Mouse (Mus musculus): ENCODE measurements around the gene Lhx6. TPM values are rescaled to one million over a fixed set of nuclear protein-coding genes. Genes with fewer than 3 reads are reported as not detected.

Lhx6 gene
- polyA plus RNA-seq, 1 experiment from 2014 or later = 0.73 TPM

DNA sequence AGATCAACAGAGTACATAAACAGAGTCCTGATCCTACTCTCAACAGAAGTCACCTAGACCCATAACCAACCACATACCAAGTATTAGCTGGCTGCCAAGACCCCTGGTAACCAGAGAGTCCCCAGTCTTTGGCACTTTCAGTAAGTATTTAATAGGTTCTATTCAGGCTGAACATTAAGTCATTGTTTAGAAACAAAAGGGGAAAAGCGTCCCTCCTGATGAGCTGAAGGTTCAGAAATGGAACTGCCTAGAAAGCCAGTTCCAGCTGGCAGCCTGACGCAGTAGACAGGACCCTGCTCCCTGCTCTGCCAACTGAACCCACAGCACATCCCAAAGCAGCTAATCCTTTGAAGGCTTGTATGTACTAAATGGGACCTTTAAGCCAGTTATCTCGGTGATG lies 16.0 kb downstream of the Lhx6 start:
- Histone ChIP-seq H3K36me3 (no peaks in the 10 kb centered on the region), H3K9ac (no peak overlapping the region), H3K27ac (no peak overlapping the region), H3K4me2 (no peak overlapping the region), H3K27me3 (peaks cover 93% of the 10 kb centered on the region), H3K9me3 (no peaks in the 10 kb centered on the region), H3K4me1 (replicated peaks) (peaks cover 18% of the 10 kb centered on the region), H3K4me3 (no peak overlapping the region)
- ATAC-seq (ENCODE audit: low FRiP score) = no peak
- 42% methylated on average over 3 of the region's 3 CpGs for WGBS

DNA sequence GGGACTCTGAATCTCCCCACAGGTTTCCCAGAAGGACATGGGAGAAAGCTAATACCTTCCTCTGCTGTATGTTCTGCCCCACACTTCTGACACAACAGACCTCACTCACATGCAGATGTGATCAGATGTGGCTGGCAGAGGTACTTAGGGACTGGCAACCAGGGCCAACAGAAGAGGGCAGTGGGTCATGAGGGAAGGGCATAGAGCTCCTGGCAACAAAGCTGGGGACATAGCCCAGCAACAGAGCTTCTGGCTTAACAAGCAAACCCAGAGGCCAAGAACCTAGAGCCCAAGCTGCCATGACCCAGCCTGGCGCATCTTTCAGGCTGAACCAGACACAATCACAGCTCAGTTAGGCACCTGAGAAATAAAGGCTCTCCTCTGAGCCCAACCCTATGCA lies 20.2 kb downstream of the Lhx6 start:
- Histone ChIP-seq H3K9me3 (no peaks in the 10 kb centered on the region), H3K4me3 (no peak overlapping the region), H3K4me1 (replicated peaks) (no peaks in the 10 kb centered on the region), H3K27ac (no peak overlapping the region), H3K9ac (no peak overlapping the region), H3K4me2 (no peak overlapping the region), H3K27me3 (peaks cover 59% of the 10 kb centered on the region), H3K36me3 (no peaks in the 10 kb centered on the region)
- WGBS = 70% methylated on average over 1 of the region's 1 CpGs
- no peak for ATAC-seq (ENCODE audit: low FRiP score)

DNA sequence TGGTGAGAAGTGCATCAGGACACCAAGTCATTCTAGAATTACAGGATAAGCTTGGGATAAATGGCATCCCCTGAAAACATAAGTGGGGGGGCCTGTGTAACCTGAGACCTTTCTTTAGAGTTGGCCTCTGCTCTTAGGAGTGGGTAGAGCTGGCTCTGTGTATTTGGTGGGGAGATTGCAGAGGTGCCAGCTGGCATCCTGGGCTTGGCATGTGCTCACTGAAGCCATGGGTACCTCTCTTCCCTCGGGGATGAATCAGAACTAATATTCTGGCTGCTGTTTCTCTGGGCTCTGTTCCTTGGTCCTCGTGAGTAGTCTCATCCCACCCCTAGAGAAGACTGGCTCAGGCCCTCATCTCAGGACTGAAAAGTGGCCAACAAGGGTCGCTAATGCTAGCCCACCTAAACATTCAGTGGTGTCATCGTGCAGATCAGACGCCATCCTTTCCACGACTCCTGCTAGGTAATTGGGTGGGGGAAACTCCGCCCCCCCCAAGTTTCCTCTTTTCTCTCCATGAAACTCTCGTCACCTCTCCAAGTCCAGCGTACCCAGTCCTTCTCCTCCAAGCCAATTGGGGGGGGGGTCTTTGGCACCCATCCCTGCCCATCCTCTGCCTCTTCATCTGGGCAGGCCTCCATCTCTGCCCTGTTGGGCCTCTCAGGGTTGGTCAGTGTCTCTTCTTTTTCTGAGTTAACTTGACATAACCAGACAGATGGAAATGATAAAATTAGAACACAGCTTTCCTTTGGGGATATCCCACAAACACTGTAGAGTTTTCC lies 22.2 kb downstream of the Lhx6 start:
- no peak for ATAC-seq (ENCODE audit: low FRiP score)
- no peaks in the 10 kb centered on the region for H3K36me3 ChIP-seq
- 90% methylated on average over 9 of the region's 9 CpGs for WGBS
- H3K27me3 ChIP-seq = peaks cover 43% of the 10 kb centered on the region
- H3K4me3 ChIP-seq = no peak overlapping the region
- no peak overlapping the region for H3K27ac ChIP-seq
- H3K4me2 ChIP-seq = no peak overlapping the region
- H3K9ac ChIP-seq = no peak overlapping the region
- no peaks in the 10 kb centered on the region for H3K4me1 ChIP-seq (replicated peaks)
- no peaks in the 10 kb centered on the region for H3K9me3 ChIP-seq

DNA sequence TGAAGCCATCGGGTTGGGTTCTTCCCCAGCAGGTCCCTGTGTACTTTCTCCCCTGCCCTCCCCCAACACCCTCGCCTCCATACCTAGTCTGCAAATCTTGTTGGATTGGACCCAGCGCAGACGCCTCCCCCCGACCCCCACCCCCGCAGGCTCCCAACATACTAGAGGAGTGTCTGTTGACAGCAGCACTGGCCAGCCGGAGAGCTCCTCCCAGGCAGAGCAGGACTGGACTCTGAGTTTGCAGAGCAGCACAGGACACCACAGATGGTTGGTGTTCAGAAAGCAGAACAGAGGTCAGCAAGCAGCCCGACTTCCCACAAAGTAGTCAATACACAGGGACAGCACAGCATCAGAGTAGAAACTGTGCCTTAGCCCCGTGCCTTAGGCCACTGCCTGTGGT lies 23.8 kb downstream of the Lhx6 start:
- no peak overlapping the region for H3K27ac ChIP-seq
- H3K4me1 ChIP-seq (replicated peaks) = peaks cover 12% of the 10 kb centered on the region
- ATAC-seq (ENCODE audit: low FRiP score) = no peak
- H3K9me3 ChIP-seq = no peaks in the 10 kb centered on the region
- 47% methylated on average over 9 of the region's 9 CpGs for WGBS
- H3K27me3 ChIP-seq = peaks cover 28% of the 10 kb centered on the region
- H3K4me2 ChIP-seq = no peak overlapping the region
- H3K4me3 ChIP-seq = no peak overlapping the region
- no peaks in the 10 kb centered on the region for H3K36me3 ChIP-seq
- H3K9ac ChIP-seq = no peak overlapping the region

DNA sequence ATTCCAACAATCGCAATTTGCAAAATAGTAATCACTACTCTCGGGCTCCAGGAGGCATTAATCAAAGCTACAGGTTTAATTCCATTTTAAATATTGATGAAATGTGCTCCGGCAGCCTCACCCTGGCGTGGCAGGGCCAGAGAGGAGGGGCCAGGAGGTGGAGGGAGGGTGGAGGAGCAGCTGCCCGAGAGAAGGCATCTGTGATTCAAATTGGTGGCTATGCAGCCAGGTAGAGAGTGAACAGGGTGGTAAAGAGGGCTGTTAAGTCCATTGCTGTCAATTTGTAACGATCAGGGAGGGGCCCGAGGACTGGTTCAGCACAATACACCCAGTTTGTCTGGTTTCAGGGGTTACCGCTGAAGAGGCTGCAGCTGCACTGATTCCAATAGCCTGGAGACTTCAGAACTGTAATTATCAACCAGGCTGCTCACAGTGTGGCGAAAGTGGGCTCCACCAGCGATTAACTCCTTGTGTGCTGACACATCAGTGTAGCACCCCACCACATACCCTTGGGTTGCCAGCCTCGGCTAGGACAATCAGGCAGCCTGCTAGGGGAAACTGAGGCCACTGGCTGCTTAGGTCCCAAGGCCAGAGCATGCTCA lies 27.9 kb downstream of the Lhx6 start:
- H3K4me1 ChIP-seq (replicated peaks) = peaks cover 12% of the 10 kb centered on the region
- H3K27ac ChIP-seq = no peak overlapping the region
- H3K36me3 ChIP-seq = no peaks in the 10 kb centered on the region
- peak; percentile 72 for ATAC-seq (ENCODE audit: low FRiP score)
- H3K4me2 ChIP-seq = peak overlapping the region; percentile 52
- H3K4me3 ChIP-seq = peak overlapping the region; percentile 14
- H3K9ac ChIP-seq = peak overlapping the region; percentile 60
- 0 out of 2 replicates have a peak, but pooled peaks cover 8% of the 10 kb centered on the region for H3K27me3 ChIP-seq
- no peaks in the 10 kb centered on the region for H3K9me3 ChIP-seq
- WGBS = 21% methylated on average over 11 of the region's 11 CpGs

DNA sequence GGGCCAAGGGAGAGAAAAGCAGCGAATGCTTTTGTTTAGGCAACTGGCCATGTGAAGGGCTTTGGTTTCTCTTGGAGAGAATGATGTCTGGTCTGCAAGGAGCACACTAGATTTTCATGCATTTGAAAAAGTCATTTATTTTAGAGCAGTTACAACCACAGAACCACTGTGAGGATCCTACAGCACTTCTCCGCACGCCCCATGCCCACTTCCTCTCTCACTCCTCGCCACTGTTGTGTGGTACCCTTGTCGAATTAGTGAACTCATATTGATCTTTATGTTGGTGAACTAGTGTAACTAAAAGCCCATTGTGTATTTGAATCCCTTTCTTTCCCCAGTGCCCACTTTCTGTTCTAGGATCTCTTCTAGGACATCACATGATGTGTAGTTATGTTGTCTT lies 30.0 kb downstream of the Lhx6 start:
- Histone ChIP-seq H3K9me3 (no peaks in the 10 kb centered on the region), H3K4me3 (no peak overlapping the region), H3K27me3 (0 out of 2 replicates have a peak, but pooled peaks cover 5% of the 10 kb centered on the region), H3K4me1 (replicated peaks) (peaks cover 12% of the 10 kb centered on the region), H3K36me3 (no peaks in the 10 kb centered on the region), H3K27ac (no peak overlapping the region), H3K9ac (no peak overlapping the region), H3K4me2 (no peak overlapping the region)
- no peak for ATAC-seq (ENCODE audit: low FRiP score)
- 87% methylated on average over 5 of the region's 5 CpGs for WGBS

DNA sequence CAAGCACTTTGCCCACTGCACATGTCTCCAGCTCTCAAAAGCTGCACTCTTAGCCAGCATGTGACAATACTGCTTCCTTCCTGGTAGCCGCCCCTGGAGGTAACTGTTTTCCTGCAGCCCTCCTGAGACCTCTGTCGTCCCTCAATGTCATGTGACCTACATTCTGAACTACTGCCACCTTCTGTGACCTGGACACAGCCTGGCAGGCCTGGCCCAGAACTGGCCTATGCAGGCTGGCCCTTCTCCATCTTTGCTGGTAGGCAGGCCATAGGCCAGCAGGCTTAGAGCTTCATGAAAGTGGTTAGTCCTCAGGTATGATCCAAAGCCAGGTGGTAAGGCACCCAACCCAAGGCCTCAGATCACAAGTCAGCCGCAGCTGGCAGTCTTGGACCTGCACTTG lies 31.4 kb downstream of the Lhx6 start:
- H3K27ac ChIP-seq = no peak overlapping the region
- no peak overlapping the region for H3K9ac ChIP-seq
- no peak overlapping the region for H3K4me2 ChIP-seq
- WGBS = 64% methylated on average over 3 of the region's 3 CpGs
- no peak overlapping the region for H3K4me3 ChIP-seq
- peaks cover 12% of the 10 kb centered on the region for H3K4me1 ChIP-seq (replicated peaks)
- no peak for ATAC-seq (ENCODE audit: low FRiP score)
- H3K27me3 ChIP-seq = no peaks in the 10 kb centered on the region
- H3K9me3 ChIP-seq = no peaks in the 10 kb centered on the region
- no peaks in the 10 kb centered on the region for H3K36me3 ChIP-seq

DNA sequence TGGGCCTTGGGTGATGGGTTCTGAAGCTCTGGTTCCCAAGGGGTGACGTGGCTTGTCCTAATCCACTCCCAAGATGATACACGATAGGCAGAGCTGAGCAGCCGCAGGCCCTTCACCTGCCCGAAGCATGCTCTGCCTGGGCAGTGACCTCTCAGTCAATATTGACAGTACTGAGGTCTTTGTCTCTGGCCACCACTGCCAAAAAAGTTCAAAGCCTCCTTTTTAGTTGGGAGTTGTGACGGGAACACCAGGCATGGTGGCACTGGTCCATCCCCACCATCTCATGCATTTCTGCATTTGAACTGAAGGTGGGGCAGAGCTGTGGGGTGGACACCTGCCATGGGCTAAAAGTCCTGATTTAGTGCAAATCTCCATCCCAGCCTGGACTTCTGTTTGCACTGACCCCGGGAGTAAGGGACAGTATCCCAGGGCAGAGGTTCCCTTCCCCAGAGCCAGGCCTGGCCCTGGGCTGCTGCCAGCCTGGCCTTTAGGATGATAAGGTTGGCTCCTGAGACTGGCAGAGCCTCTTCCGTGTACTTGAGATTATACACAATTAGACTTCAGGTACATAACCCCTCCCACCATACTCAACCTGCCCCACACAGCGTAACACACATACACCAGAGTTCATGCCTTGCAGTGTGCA lies 33.4 kb downstream of the Lhx6 start:
- Histone ChIP-seq H3K4me2 (no peak overlapping the region), H3K27ac (no peak overlapping the region), H3K4me1 (replicated peaks) (peaks cover under 1% of the 10 kb centered on the region), H3K9ac (no peak overlapping the region), H3K9me3 (no peaks in the 10 kb centered on the region), H3K4me3 (no peak overlapping the region), H3K36me3 (no peaks in the 10 kb centered on the region), H3K27me3 (no peaks in the 10 kb centered on the region)
- WGBS = 87% methylated on average over 8 of the region's 8 CpGs
- no peak for ATAC-seq (ENCODE audit: low FRiP score)

DNA sequence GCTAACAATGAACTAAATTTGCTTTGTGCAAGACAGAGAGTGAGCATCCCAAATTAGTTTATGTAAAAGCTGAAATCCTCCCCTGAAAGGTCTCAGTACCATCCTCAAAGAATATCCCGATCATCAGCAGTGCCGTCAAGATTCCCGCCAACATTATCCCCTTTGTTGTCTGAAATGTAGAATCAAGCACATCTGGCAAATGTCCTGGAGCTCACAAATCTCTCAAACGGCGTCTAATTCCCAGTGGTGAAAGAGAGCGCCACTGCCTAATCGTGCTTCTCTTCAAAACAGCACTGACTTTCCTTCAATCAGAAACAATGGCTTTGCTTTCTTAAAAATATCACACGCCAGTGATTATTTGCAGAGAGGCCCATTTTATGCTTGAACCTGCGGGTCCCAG lies 38.1 kb downstream of the Lhx6 start:
- Histone ChIP-seq H3K36me3 (no peaks in the 10 kb centered on the region), H3K27ac (no peak overlapping the region), H3K4me3 (no peak overlapping the region), H3K4me2 (no peak overlapping the region), H3K27me3 (no peaks in the 10 kb centered on the region), H3K4me1 (replicated peaks) (no peaks in the 10 kb centered on the region), H3K9ac (no peak overlapping the region), H3K9me3 (no peaks in the 10 kb centered on the region)
- ATAC-seq (ENCODE audit: low FRiP score) = no peak
- WGBS = 42% methylated on average over 9 of the region's 9 CpGs

DNA sequence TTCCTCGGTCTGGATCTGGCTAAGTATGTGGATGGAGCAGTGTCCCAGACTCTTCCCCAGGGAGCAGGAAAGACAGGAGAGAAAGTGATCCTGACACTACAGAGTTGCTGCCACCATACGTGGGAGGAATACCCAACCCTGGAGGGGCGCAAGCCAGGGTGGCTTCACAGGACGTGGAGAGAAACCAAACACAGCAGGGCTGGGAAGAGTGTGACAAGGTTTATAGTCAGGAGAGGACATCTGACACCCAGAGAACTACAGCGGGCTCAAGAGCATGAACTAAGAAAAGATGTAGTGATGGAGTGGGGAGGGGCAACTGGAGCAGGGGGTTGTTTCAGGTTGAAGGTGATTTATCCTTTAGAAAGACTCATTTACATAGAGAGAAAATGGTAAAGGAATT lies 43.8 kb downstream of the Lhx6 start:
- H3K9ac ChIP-seq = no peak overlapping the region
- H3K27ac ChIP-seq = no peak overlapping the region
- H3K27me3 ChIP-seq = no peaks in the 10 kb centered on the region
- H3K4me2 ChIP-seq = no peak overlapping the region
- no peak overlapping the region for H3K4me3 ChIP-seq
- ATAC-seq (ENCODE audit: low FRiP score) = no peak
- H3K9me3 ChIP-seq = no peaks in the 10 kb centered on the region
- H3K36me3 ChIP-seq = no peaks in the 10 kb centered on the region
- H3K4me1 ChIP-seq (replicated peaks) = no peaks in the 10 kb centered on the region
- 71% methylated on average over 5 of the region's 5 CpGs for WGBS

DNA sequence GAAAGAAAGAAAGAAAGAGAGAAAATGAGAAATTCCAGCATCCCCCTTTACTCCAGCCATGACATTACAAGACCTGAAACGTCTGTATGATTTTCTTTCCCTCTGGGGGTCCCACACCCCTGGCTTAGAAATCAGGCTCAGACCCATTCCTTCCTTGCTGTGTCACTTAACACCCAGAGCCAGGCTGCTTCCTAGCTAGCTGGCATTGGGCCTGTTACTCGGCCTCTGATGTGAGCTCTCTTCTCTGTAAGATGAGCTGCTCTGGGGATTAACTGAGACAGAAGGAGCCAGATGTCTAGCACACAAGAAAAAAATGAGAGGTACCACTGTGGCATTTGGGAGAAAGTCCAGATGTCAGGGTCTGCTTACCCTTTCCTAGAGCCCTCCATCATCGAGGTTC lies 49.0 kb downstream of the Lhx6 start:
- Histone ChIP-seq H3K27me3 (no peaks in the 10 kb centered on the region), H3K36me3 (no peaks in the 10 kb centered on the region), H3K4me2 (no peak overlapping the region), H3K27ac (no peak overlapping the region), H3K9me3 (no peaks in the 10 kb centered on the region), H3K4me1 (replicated peaks) (no peaks in the 10 kb centered on the region), H3K9ac (no peak overlapping the region), H3K4me3 (no peak overlapping the region)
- WGBS = 63% methylated on average over 3 of the region's 3 CpGs
- no peak for ATAC-seq (ENCODE audit: low FRiP score)

DNA sequence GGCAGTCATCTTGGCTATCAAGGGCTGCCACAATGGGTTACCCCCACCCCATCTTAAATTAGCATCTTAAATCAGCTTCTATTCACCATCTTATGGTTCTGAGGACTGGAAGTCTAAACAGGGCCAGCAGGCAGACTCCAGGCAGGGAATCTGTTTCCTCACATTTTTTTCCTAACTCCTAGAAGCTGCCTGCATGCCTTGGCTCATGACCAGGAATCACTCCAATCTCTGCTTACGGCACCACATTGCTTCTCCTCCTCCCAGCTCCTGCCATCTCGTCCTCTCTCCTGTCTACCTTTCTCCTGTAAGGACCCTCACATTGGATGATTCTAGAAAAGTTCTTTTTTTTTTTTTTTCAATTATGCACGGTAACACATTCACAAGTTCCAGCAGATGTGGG lies 52.0 kb downstream of the Lhx6 start:
- no peak overlapping the region for H3K4me3 ChIP-seq
- ATAC-seq (ENCODE audit: low FRiP score) = no peak
- WGBS = 82% methylated on average over 3 of the region's 3 CpGs
- no peak overlapping the region for H3K9ac ChIP-seq
- peaks cover 8% of the 10 kb centered on the region for H3K4me1 ChIP-seq (replicated peaks)
- H3K27ac ChIP-seq = no peak overlapping the region
- H3K9me3 ChIP-seq = no peaks in the 10 kb centered on the region
- H3K36me3 ChIP-seq = no peaks in the 10 kb centered on the region
- no peaks in the 10 kb centered on the region for H3K27me3 ChIP-seq
- no peak overlapping the region for H3K4me2 ChIP-seq

DNA sequence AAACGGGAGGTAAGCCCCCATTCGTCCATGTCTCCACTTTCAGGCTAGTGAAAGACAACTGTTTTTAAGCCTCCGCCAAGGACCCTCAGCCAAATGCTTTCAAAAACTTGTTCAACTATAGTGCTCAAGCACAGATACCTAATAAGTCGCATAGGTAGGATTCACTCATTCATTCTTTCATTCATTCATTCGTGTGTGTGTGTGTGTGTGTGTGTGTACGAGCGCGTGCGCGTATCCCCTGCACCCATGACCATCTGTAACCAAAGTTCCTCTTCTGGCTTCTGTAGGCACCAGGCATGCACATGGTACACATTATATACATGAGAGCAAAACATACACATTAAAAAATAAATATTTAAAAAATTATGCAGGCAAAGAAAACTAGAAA lies 55.6 kb downstream of the Lhx6 start:
- H3K27me3 ChIP-seq = no peaks in the 10 kb centered on the region
- peak overlapping the region; percentile 77 for H3K4me2 ChIP-seq
- H3K36me3 ChIP-seq = peaks cover 8% of the 10 kb centered on the region; the same call in 1 of the 2 replicates
- H3K9me3 ChIP-seq = no peaks in the 10 kb centered on the region
- 43% methylated on average over 10 of the region's 10 CpGs for WGBS
- H3K27ac ChIP-seq = no peak overlapping the region
- peak overlapping the region; percentile 88 for H3K4me3 ChIP-seq
- H3K4me1 ChIP-seq (replicated peaks) = peaks cover 29% of the 10 kb centered on the region
- ATAC-seq (ENCODE audit: low FRiP score) = peak; percentile 64
- H3K9ac ChIP-seq = no peak overlapping the region
